Mouse (Mus musculus) inflammation-experienced regulatory T-cells (primary cell): ENCODE results near the gene Wdr34. TPM values are rescaled to one million over a fixed set of nuclear protein-coding genes. Genes with fewer than 3 reads are reported as not detected.

Source experiments
- polyA plus RNA-seq, 2 experiments: library from polyadenylated mRNA; unstranded; fragments of 100-300 nt; shearing (Covaris generic); gene quantifications; one replicate each; pipeline ENCODE4 v1.2.1; 2017

The Wdr34 gene
- polyA plus RNA-seq: 1 to 10 TPM in 1 of 2 experiments, under 1 TPM in 1; 0.44 to 1.6 TPM

GRCm38 (mm10) chr2:30048699-30049388, at the start of gene Wdr34:
Wdr34 (minus strand) TSS chr2:30048881.

GRCm38 (mm10) chr2:30093471-30094207, 45.0 kb upstream of the Wdr34 start, which contains the start of gene Zdhhc12:
Zdhhc12 (minus strand) TSS chr2:30093648.

GRCm38 (mm10) chr2:30077502-30078348, 29.0 kb upstream of the Wdr34 start, which contains the start of gene Pkn3:
Pkn3 (plus strand) TSS chr2:30077684.

GRCm38 (mm10) chr2:30057223-30057904, 8.7 kb upstream of the Wdr34 start, which contains the start of gene Set:
Set (plus strand) TSS chr2:30057378.

Other genes starting within 250 kb of the Wdr34 start
- 10 to 100 TPM in 1 of 2 experiments, 1 to 10 TPM in 1; 9.3 to 11.3 TPM for gene Slc27a4, start 246.2 kb downstream of the Wdr34 start, polyA plus RNA-seq
- gene Urm1, start 228.8 kb downstream of the Wdr34 start, polyA plus RNA-seq: 10 to 100 TPM; 14.1 to 23.2 TPM
- gene Cercam, start 179.7 kb downstream of the Wdr34 start, polyA plus RNA-seq: 1 to 10 TPM; 1.1 to 4.7 TPM
- 10 to 100 TPM; 65.1 to 84.1 TPM for gene Odf2, start 159.7 kb downstream of the Wdr34 start, polyA plus RNA-seq
- 10 to 100 TPM; 66.9 to 67.1 TPM for gene Gle1, start 113.5 kb downstream of the Wdr34 start, polyA plus RNA-seq
- 100 to 1,000 TPM in 1 of 2 experiments, 10 to 100 TPM in 1; 97.2 to 109 TPM for gene Sptan1, start 83.3 kb downstream of the Wdr34 start, polyA plus RNA-seq
- gene Set, start 8.5 kb upstream of the Wdr34 start, polyA plus RNA-seq: 100 to 1,000 TPM; 308 to 332 TPM
- gene Pkn3, start 28.8 kb upstream of the Wdr34 start, polyA plus RNA-seq: 1 to 10 TPM in 1 of 2 experiments, under 1 TPM in 1; 0.95 to 1.0 TPM
- 10 to 100 TPM; 23.8 to 24.7 TPM for gene Zdhhc12, start 44.8 kb upstream of the Wdr34 start, polyA plus RNA-seq
- gene Zer1, start 75.7 kb upstream of the Wdr34 start, polyA plus RNA-seq: 10 to 100 TPM; 56.8 to 63.1 TPM
- 1 to 10 TPM; 8.0 to 8.5 TPM for gene Tbc1d13, start 84.9 kb upstream of the Wdr34 start, polyA plus RNA-seq
- 10 to 100 TPM; 21.3 to 22.8 TPM for gene Endog, start 122.6 kb upstream of the Wdr34 start, polyA plus RNA-seq
- 10 to 100 TPM; 45.4 to 58.7 TPM for gene Spout1, start 129.6 kb upstream of the Wdr34 start, polyA plus RNA-seq
- gene Kyat1, start 157.0 kb upstream of the Wdr34 start, polyA plus RNA-seq: 10 to 100 TPM; 11.3 to 15.4 TPM
- gene Lrrc8a, start 188.8 kb upstream of the Wdr34 start, polyA plus RNA-seq: 1 to 10 TPM; 6.3 to 8.7 TPM
- gene Gm28035, start 191.7 kb upstream of the Wdr34 start, polyA plus RNA-seq: 1 to 10 TPM; 4.0 to 5.9 TPM
- gene Phyhd1, start 217.3 kb upstream of the Wdr34 start, polyA plus RNA-seq: 1 to 10 TPM; 4.3 to 5.8 TPM
- gene Gm28038, start 232.2 kb upstream of the Wdr34 start, polyA plus RNA-seq: not detected
- 10 to 100 TPM; 14.8 to 16.7 TPM for gene Dolk, start 237.5 kb upstream of the Wdr34 start, polyA plus RNA-seq
- gene Nup188, start 237.5 kb upstream of the Wdr34 start, polyA plus RNA-seq: 10 to 100 TPM; 15.6 to 19.4 TPM